Mouse (Mus musculus): ENCODE results near the gene Rnf223. TPM values are rescaled to one million over a fixed set of nuclear protein-coding genes. Genes with fewer than 3 reads are reported as not detected.

The Rnf223 gene
- total RNA-seq (2012; rRNA removed) (0.21 and 0.29 TPM in 2 replicates), total RNA-seq (2014; rRNA removed) (0.07 and 0.18 TPM in 2 replicates), polyA plus RNA-seq (2012; ENCODE audit: insufficient read length, low read depth) (0.55 and 0.80 TPM in 2 replicates)

DNA sequence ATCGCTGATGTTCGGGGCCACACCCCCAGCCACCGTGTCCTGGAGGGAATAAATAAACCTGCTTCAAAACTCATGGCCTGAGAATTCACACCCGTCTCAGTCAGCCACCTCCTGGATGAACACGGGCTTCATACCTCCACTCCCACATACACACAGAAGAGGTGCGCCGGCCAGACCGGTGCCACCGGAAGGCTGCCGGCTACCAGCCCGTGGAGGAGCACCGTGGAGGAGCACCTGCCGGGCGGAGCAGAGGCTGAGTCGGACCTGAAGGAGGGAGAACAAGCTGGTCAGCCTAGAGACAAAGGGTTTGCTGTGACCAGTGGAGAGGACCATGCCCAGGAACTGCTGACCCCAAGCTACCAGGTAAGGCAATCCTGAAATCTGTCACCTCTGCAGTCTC, at the start of gene Rnf223:
Gene Rnf223 (plus strand): TSS at position 78 of the 400 bp plus-strand sequence.
- DNase-seq (ENCODE audit: extremely low read depth), result no peak
- H3K4me2 ChIP-seq (ENCODE audit: insufficient read depth, low read depth, poor library complexity, severe bottlenecking), result no peak within 1 kb of the TSS
- no peak within 1 kb of the TSS for H3K9ac ChIP-seq (ENCODE audit: insufficient read depth, low read depth)
- in situ Hi-C loops (cut with MboI; ENCODE audit: low pct_ligation_motif_present, low pct_unique_long_range_greater_than_20kb, low sequenced_read_pairs) (no loop called here), dilution Hi-C loops (cut with MboI; ENCODE audit: extremely low pct_ligation_motif_present, extremely low pct_unique_long_range_greater_than_20kb, low sequenced_read_pairs) (no loop called here)
- no peaks in the 10 kb centered on the region for H3K79me2 ChIP-seq (replicated peaks; ENCODE audit: control insufficient read depth, extremely low read depth, insufficient read depth, poor library complexity, severe bottlenecking)
- peaks cover 13 to 36% of the 10 kb centered on the region in 2 experiments for H3K36me3 ChIP-seq (replicated peaks in 1 of 2; ENCODE audit: control insufficient read depth in 1 of 2, insufficient read depth in 1 of 2, low read length in 1 of 2)
- H3K4me1 ChIP-seq (ENCODE audit: control insufficient read depth in 1 of 2, insufficient read depth in 2 of 2), result peaks cover 0 to 19% of the 10 kb centered on the region in 2 experiments; a peak in 2 of 4 replicates
- H3K27me3 ChIP-seq (replicated peaks), result no peaks in the 10 kb centered on the region
- H3K9me3 ChIP-seq (replicated peaks; ENCODE audit: low read length), result no peaks in the 10 kb centered on the region
- TF ChIP-seq HCFC1 (IDR thresholded peaks at IDR 0.05; ENCODE audit: low read depth, low read length), result no peak
- TF ChIP-seq JUND (conservative IDR thresholded peaks at IDR 0.05; ENCODE audit: low read depth, low read length), result no peak
- no peak for TF ChIP-seq MEF2A (IDR thresholded peaks at IDR 0.05; ENCODE audit: borderline replicate concordance, low read depth, low read length)
- TF ChIP-seq ZC3H11A (IDR thresholded peaks at IDR 0.05; ENCODE audit: low read depth, low read length), result no peak
- TF ChIP-seq NRF1 (IDR thresholded peaks at IDR 0.05; ENCODE audit: low read depth, low read length), result no peak
- no peak for TF ChIP-seq NELFE (IDR thresholded peaks at IDR 0.05; ENCODE audit: low read depth, low read length)
- TF ChIP-seq TBP (conservative IDR thresholded peaks at IDR 0.05; ENCODE audit: low read depth, low read length), result no peak
- TF ChIP-seq ZKSCAN1 (IDR thresholded peaks at IDR 0.05; ENCODE audit: borderline replicate concordance, low read depth, low read length), result no peak
- no peak for TF ChIP-seq ETS1 (conservative IDR thresholded peaks at IDR 0.05; ENCODE audit: low read depth, low read length)
- no peak for TF ChIP-seq CTCF (conservative IDR thresholded peaks at IDR 0.05 in 1 of 2, IDR thresholded peaks at IDR 0.05 in 1 of 2; ENCODE audit: low read depth in 2 of 2, low read length in 2 of 2)
- no peak for TF ChIP-seq UBTF (IDR thresholded peaks at IDR 0.05; ENCODE audit: low read depth, low read length)
- TF ChIP-seq EP300 (IDR thresholded peaks at IDR 0.05; ENCODE audit: low read length), result no peak
- TF ChIP-seq SMC3 (IDR thresholded peaks at IDR 0.05; ENCODE audit: low read depth, low read length), result no peak
- no peak for TF ChIP-seq MXI1 (IDR thresholded peaks at IDR 0.05; ENCODE audit: low read depth, low read length)
- TF ChIP-seq PAX5 (IDR thresholded peaks at IDR 0.05; ENCODE audit: low read length), result no peak
- TF ChIP-seq CHD2 (IDR thresholded peaks at IDR 0.05; ENCODE audit: low read length), result no peak
- no peak for TF ChIP-seq ZNF384 (IDR thresholded peaks at IDR 0.05; ENCODE audit: low read depth, low read length)
- no peak within 1 kb of the TSS for H3K4me3 ChIP-seq (replicated peaks in 1 of 3; ENCODE audit: low read depth in 2 of 3, low read length in 2 of 3, poor library complexity in 1 of 3)
- H3K27ac ChIP-seq (ENCODE audit: insufficient read depth, low read depth), result no peak within 1 kb of the TSS

DNA sequence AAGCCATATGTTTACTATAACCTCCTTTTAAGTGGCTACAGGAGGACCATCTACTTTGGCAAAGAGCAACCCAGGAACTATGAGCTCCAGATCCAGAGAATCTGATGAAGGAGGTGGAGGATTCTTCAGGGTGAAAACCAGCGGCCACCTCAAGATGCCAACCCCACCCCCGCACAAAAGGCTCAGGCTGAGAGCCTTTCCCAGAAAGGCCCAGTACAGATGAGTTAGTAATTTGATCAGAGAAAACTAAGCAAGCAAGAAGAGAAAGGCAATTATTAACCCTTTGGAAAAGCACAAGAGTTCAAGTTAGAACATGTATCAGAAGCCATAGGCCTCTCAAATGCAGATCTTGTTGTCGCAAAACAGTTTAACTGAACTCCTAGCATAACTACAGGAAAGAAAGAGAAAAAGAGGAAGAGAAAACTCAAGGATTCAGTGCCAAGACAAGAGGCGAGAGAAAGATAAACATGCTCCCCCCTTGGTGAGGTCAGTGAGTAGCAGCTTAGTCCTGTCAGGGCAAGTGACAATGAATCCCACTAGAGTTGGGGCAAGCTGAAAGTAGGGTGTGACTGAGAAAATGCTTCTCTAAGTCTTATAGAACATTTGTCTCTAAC, 47.6 kb upstream of the Rnf223 start:
- no peak for DNase-seq (ENCODE audit: extremely low read depth)
- H3K9ac ChIP-seq (ENCODE audit: insufficient read depth, low read depth), result 0 out of 2 replicates have a peak overlapping the region, but pooled peaks have one; percentile 15
- in situ Hi-C loops (cut with MboI; ENCODE audit: low pct_ligation_motif_present, low pct_unique_long_range_greater_than_20kb, low sequenced_read_pairs), result no loop called here
- H3K79me2 ChIP-seq (replicated peaks; ENCODE audit: control insufficient read depth, extremely low read depth, insufficient read depth, poor library complexity, severe bottlenecking), result no peaks in the 10 kb centered on the region
- H3K36me3 ChIP-seq (replicated peaks in 1 of 2; ENCODE audit: control insufficient read depth in 1 of 2, insufficient read depth in 1 of 2, low read length in 1 of 2), result no peaks in the 10 kb centered on the region
- H3K27me3 ChIP-seq (replicated peaks), result no peaks in the 10 kb centered on the region
- no peaks in the 10 kb centered on the region for H3K9me3 ChIP-seq (replicated peaks; ENCODE audit: low read length)
- no peak overlapping the region for H3K4me3 ChIP-seq (replicated peaks in 1 of 3; ENCODE audit: low read depth in 2 of 3, low read length in 2 of 3, poor library complexity in 1 of 3)
- TF ChIP-seq POLR2AphosphoS2 (IDR thresholded peaks at IDR 0.05; ENCODE audit: low read depth, low read length) (no peak), MAFK (IDR thresholded peaks at IDR 0.05; ENCODE audit: insufficient replicate concordance, low read length) (no peak), ETS1 (conservative IDR thresholded peaks at IDR 0.05; ENCODE audit: low read depth, low read length) (no peak), MAZ (IDR thresholded peaks at IDR 0.05; ENCODE audit: low read depth, low read length) (no peak), SMC3 (IDR thresholded peaks at IDR 0.05; ENCODE audit: low read depth, low read length) (no peak), ZNF384 (IDR thresholded peaks at IDR 0.05; ENCODE audit: low read depth, low read length) (no peak), PAX5 (IDR thresholded peaks at IDR 0.05; ENCODE audit: low read length) (no peak), SIN3A (IDR thresholded peaks at IDR 0.05; ENCODE audit: low read length) (no peak), ZMIZ1 (IDR thresholded peaks at IDR 0.05; ENCODE audit: low read depth, low read length) (no peak), HCFC1 (IDR thresholded peaks at IDR 0.05; ENCODE audit: low read depth, low read length) (no peak), E2F4 (IDR thresholded peaks at IDR 0.05; ENCODE audit: insufficient replicate concordance, low read depth, low read length) (no peak), JUND (conservative IDR thresholded peaks at IDR 0.05; ENCODE audit: low read depth, low read length) (no peak), ZKSCAN1 (IDR thresholded peaks at IDR 0.05; ENCODE audit: borderline replicate concordance, low read depth, low read length) (no peak), RAD21 (IDR thresholded peaks at IDR 0.05; ENCODE audit: low read depth, low read length) (no peak), CTCF (conservative IDR thresholded peaks at IDR 0.05 in 1 of 2, IDR thresholded peaks at IDR 0.05 in 1 of 2; ENCODE audit: low read depth in 2 of 2, low read length in 2 of 2) (no peak), RCOR1 (conservative IDR thresholded peaks at IDR 0.05; ENCODE audit: low read depth, low read length) (no peak), UBTF (IDR thresholded peaks at IDR 0.05; ENCODE audit: low read depth, low read length) (no peak)
- H3K27ac ChIP-seq (ENCODE audit: insufficient read depth, low read depth), result no peak overlapping the region
- H3K4me2 ChIP-seq (ENCODE audit: insufficient read depth, low read depth, poor library complexity, severe bottlenecking), result no peak overlapping the region
- dilution Hi-C loops (cut with MboI; ENCODE audit: extremely low pct_ligation_motif_present, extremely low pct_unique_long_range_greater_than_20kb, low sequenced_read_pairs), result no loop called here
- peaks cover 7 to 44% of the 10 kb centered on the region in 2 experiments; a peak in 3 of 4 replicates for H3K4me1 ChIP-seq (ENCODE audit: control insufficient read depth in 1 of 2, insufficient read depth in 2 of 2)
